ENCODE assay signal across 13 mouse cellular contexts in genomic region chr4:52056031-52056430, GRCm38 (mm10).
"Had no signal": no experiment of that assay in that cellular context is flagged by ENCODE, and none has a peak within 500 bp of the region (broad histone marks: within the 10 kb centered on the region; RNA-seq: fewer than 3 reads in every experiment).

No protein-coding gene starts in this region.

- H3K36me3 ChIP-seq: limb, embryonic 13.5 days; liver, embryonic 12.5 days; midbrain, embryonic 13.5 days; neural tube, embryonic 13.5 days had no signal

- H3K4me1 ChIP-seq: liver, embryonic 12.5 days; midbrain, embryonic 13.5 days; neural tube, embryonic 13.5 days had no signal

- H3K27ac ChIP-seq: layer of hippocampus, adult 2 months; limb, embryonic 13.5 days; liver, embryonic 12.5 days; midbrain, embryonic 13.5 days; neural tube, embryonic 13.5 days had no signal

- H3K4me3 ChIP-seq: layer of hippocampus, adult 2 months; limb, embryonic 13.5 days; liver, embryonic 12.5 days; midbrain, embryonic 13.5 days; neural tube, embryonic 13.5 days had no signal

- ATAC-seq: liver, embryonic 12.5 days; midbrain, embryonic 13.5 days had no signal

- H3K27me3 ChIP-seq: limb, embryonic 13.5 days; liver, embryonic 12.5 days; midbrain, embryonic 13.5 days; neural tube, embryonic 13.5 days had no signal

- H3K4me2 ChIP-seq: limb, embryonic 13.5 days; liver, embryonic 12.5 days; midbrain, embryonic 13.5 days; neural tube, embryonic 13.5 days had no signal

- H3K9ac ChIP-seq: limb, embryonic 13.5 days; liver, embryonic 12.5 days; midbrain, embryonic 13.5 days; neural tube, embryonic 13.5 days had no signal

- DNase-seq: kidney, adult 9 months; kidney, postnatal 10 days; kidney, postnatal 4 days; retina, postnatal 1 day; right cerebral cortex, postnatal 4 days; spleen, adult 18-20 months; thymus, adult 18-20 months; thymus, postnatal 14 days had no signal

- H3K9me3 ChIP-seq: limb, embryonic 13.5 days; liver, embryonic 12.5 days; midbrain, embryonic 13.5 days; neural tube, embryonic 13.5 days had no signal
